Mouse (Mus musculus): ENCODE data around the gene Olfr575. TPM values are rescaled to one million over a fixed set of nuclear protein-coding genes. Genes with fewer than 3 reads are reported as not detected.

Gene Olfr575
- polyA plus RNA-seq, 1 experiment from 2014 or later, result not detected

- Histone ChIP-seq H3K9me3 (no peaks in the 10 kb centered on the region), H3K36me3 (no peaks in the 10 kb centered on the region), H3K4me3 (no peak overlapping the region), H3K4me1 (peaks cover 12% of the 10 kb centered on the region), H3K27ac (replicated peaks) (no peak overlapping the region), H3K27me3 (replicated peaks) (no peaks in the 10 kb centered on the region), H3K4me2 (no peak overlapping the region), H3K9ac (no peak overlapping the region)
- ATAC-seq (ENCODE audit: extremely low read depth, insufficient number of reproducible peaks, low FRiP score, low TSS enrichment), result 0 out of 2 replicates have a peak, but pooled peaks have one; percentile 19
- WGBS, result 6% methylated on average over 1 of the region's 1 CpGs
Measured at GRCm38 (mm10) chr7:102919632-102920031, 38.9 kb downstream of the Olfr575 start.

GRCm38 (mm10) chr7:102917032-102917875, 41.3 kb downstream of the Olfr575 start, which contains the start of gene Olfr571:
Olfr571 (minus strand) TSS chr7:102917536.
- no peak within 1 kb of the TSS for H3K27ac ChIP-seq (replicated peaks)
- H3K9ac ChIP-seq, result no peak within 1 kb of the TSS
- H3K36me3 ChIP-seq, result no peaks in the 10 kb centered on the region
- 65% methylated on average over 4 of the region's 4 CpGs for WGBS
- H3K27me3 ChIP-seq (replicated peaks), result no peaks in the 10 kb centered on the region
- ATAC-seq (ENCODE audit: extremely low read depth, insufficient number of reproducible peaks, low FRiP score, low TSS enrichment), result no peak
- peaks cover 12% of the 10 kb centered on the region for H3K4me1 ChIP-seq
- H3K4me2 ChIP-seq, result no peak within 1 kb of the TSS; the same call in 1 of the 2 replicates
- H3K4me3 ChIP-seq, result no peak within 1 kb of the TSS
- no peaks in the 10 kb centered on the region for H3K9me3 ChIP-seq

GRCm38 (mm10) chr7:102916405-102916804, 42.2 kb downstream of the Olfr575 start:
- peak; percentile 37; the same call in 1 of the 2 replicates for ATAC-seq (ENCODE audit: extremely low read depth, insufficient number of reproducible peaks, low FRiP score, low TSS enrichment)
- Histone ChIP-seq H3K4me1 (peaks cover 12% of the 10 kb centered on the region), H3K9me3 (no peaks in the 10 kb centered on the region), H3K9ac (no peak overlapping the region), H3K27me3 (replicated peaks) (no peaks in the 10 kb centered on the region), H3K27ac (replicated peaks) (no peak overlapping the region), H3K4me3 (no peak overlapping the region), H3K36me3 (no peaks in the 10 kb centered on the region), H3K4me2 (no peak overlapping the region; the same call in 1 of the 2 replicates)
- 35% methylated on average over 5 of the region's 5 CpGs for WGBS

GRCm38 (mm10) chr7:102915261-102915660, 43.3 kb downstream of the Olfr575 start:
- no peaks in the 10 kb centered on the region for H3K27me3 ChIP-seq (replicated peaks)
- H3K9me3 ChIP-seq, result no peaks in the 10 kb centered on the region
- no peak overlapping the region for H3K27ac ChIP-seq (replicated peaks)
- WGBS, result 20% methylated on average over 1 of the region's 1 CpGs
- no peak overlapping the region for H3K4me2 ChIP-seq
- H3K4me3 ChIP-seq, result no peak overlapping the region
- peaks cover 12% of the 10 kb centered on the region for H3K4me1 ChIP-seq
- no peak for ATAC-seq (ENCODE audit: extremely low read depth, insufficient number of reproducible peaks, low FRiP score, low TSS enrichment)
- no peak overlapping the region for H3K9ac ChIP-seq
- H3K36me3 ChIP-seq, result no peaks in the 10 kb centered on the region

Other genes with a start within 250 kb of the Olfr575 start
- not detected in 2 replicates for gene Olfr33, start 239.7 kb downstream of the Olfr575 start, polyA plus RNA-seq (2015; fragmentation: Nextera tagmentation; extraction: Ambion mirVana)
- gene Olfr559, start 231.3 kb downstream of the Olfr575 start, polyA plus RNA-seq (2015; fragmentation: Nextera tagmentation; extraction: Ambion mirVana), result not detected in 2 replicates
- gene Olfr560, start 199.4 kb downstream of the Olfr575 start, polyA plus RNA-seq (2015; fragmentation: Nextera tagmentation; extraction: Ambion mirVana), result not detected in 2 replicates
- 0.16 TPM in 1 of 2 replicates, not detected in the other for gene Olfr78, start 199.3 kb downstream of the Olfr575 start, polyA plus RNA-seq (2015; fragmentation: Nextera tagmentation; extraction: Ambion mirVana)
- gene Olfr561, start 187.6 kb downstream of the Olfr575 start, polyA plus RNA-seq (2015; fragmentation: Nextera tagmentation; extraction: Ambion mirVana), result not detected in 2 replicates
- not detected in 2 replicates for gene Olfr564, start 155.3 kb downstream of the Olfr575 start, polyA plus RNA-seq (2015; fragmentation: Nextera tagmentation; extraction: Ambion mirVana)
- gene Olfr566, start 100.0 kb downstream of the Olfr575 start, polyA plus RNA-seq (2015; fragmentation: Nextera tagmentation; extraction: Ambion mirVana), result not detected in 2 replicates
- gene Olfr568, start 81.7 kb downstream of the Olfr575 start, polyA plus RNA-seq (2015; fragmentation: Nextera tagmentation; extraction: Ambion mirVana), result not detected in 2 replicates
- not detected in 2 replicates for gene Olfr569, start 67.9 kb downstream of the Olfr575 start, polyA plus RNA-seq (2015; fragmentation: Nextera tagmentation; extraction: Ambion mirVana)
- gene Olfr570, start 64.2 kb downstream of the Olfr575 start, polyA plus RNA-seq (2015; fragmentation: Nextera tagmentation; extraction: Ambion mirVana), result not detected in 2 replicates
- not detected in 2 replicates for gene Olfr571, start 41.2 kb downstream of the Olfr575 start, polyA plus RNA-seq (2015; fragmentation: Nextera tagmentation; extraction: Ambion mirVana)
- not detected in 2 replicates for gene Olfr572, start 34.4 kb downstream of the Olfr575 start, polyA plus RNA-seq (2015; fragmentation: Nextera tagmentation; extraction: Ambion mirVana)
- gene Olfr573-ps1, start 16.2 kb downstream of the Olfr575 start, polyA plus RNA-seq (2015; fragmentation: Nextera tagmentation; extraction: Ambion mirVana), result not detected in 2 replicates
- gene Olfr574, start 10.3 kb downstream of the Olfr575 start, polyA plus RNA-seq (2015; fragmentation: Nextera tagmentation; extraction: Ambion mirVana), result not detected in 2 replicates
- not detected in 2 replicates for gene Olfr576, start 3.9 kb upstream of the Olfr575 start, polyA plus RNA-seq (2015; fragmentation: Nextera tagmentation; extraction: Ambion mirVana)
- gene Olfr577, start 17.2 kb upstream of the Olfr575 start, polyA plus RNA-seq (2015; fragmentation: Nextera tagmentation; extraction: Ambion mirVana), result not detected in 2 replicates
- not detected in 2 replicates for gene Olfr578, start 30.5 kb upstream of the Olfr575 start, polyA plus RNA-seq (2015; fragmentation: Nextera tagmentation; extraction: Ambion mirVana)
- gene Olfr582, start 79.2 kb upstream of the Olfr575 start, polyA plus RNA-seq (2015; fragmentation: Nextera tagmentation; extraction: Ambion mirVana), result not detected in 2 replicates
- not detected in 2 replicates for gene Olfr583, start 92.5 kb upstream of the Olfr575 start, polyA plus RNA-seq (2015; fragmentation: Nextera tagmentation; extraction: Ambion mirVana)
- not detected in 2 replicates for gene Olfr584, start 123.1 kb upstream of the Olfr575 start, polyA plus RNA-seq (2015; fragmentation: Nextera tagmentation; extraction: Ambion mirVana)
- gene Olfr585, start 138.9 kb upstream of the Olfr575 start, polyA plus RNA-seq (2015; fragmentation: Nextera tagmentation; extraction: Ambion mirVana), result not detected in 2 replicates
- gene Olfr586, start 166.9 kb upstream of the Olfr575 start, polyA plus RNA-seq (2015; fragmentation: Nextera tagmentation; extraction: Ambion mirVana), result not detected in 2 replicates
- not detected in 2 replicates for gene Olfr588-ps1, start 182.1 kb upstream of the Olfr575 start, polyA plus RNA-seq (2015; fragmentation: Nextera tagmentation; extraction: Ambion mirVana)
- not detected in 2 replicates for gene Olfr589, start 197.6 kb upstream of the Olfr575 start, polyA plus RNA-seq (2015; fragmentation: Nextera tagmentation; extraction: Ambion mirVana)
- not detected in 2 replicates for gene Olfr591, start 219.6 kb upstream of the Olfr575 start, polyA plus RNA-seq (2015; fragmentation: Nextera tagmentation; extraction: Ambion mirVana)
- gene Olfr592, start 226.0 kb upstream of the Olfr575 start, polyA plus RNA-seq (2015; fragmentation: Nextera tagmentation; extraction: Ambion mirVana), result not detected in 2 replicates